Mouse (Mus musculus) fat pad, adult 2 months (tissue): ENCODE measurements around the gene Tmem223.
"Not testable (repeated sequence)": the region's sequence is repeated elsewhere in the genome, so short reads cannot be mapped to it uniquely, and the experiment has no call there.

Experiments used
- DNase-seq: peaks from one replicate; pipeline ENCODE4 v3.0.0-alpha.2; 2011; ENCODE audit warnings: low read depth, low spot score; ENCODE audit errors: extremely low read depth

Tmem223 gene

DNA sequence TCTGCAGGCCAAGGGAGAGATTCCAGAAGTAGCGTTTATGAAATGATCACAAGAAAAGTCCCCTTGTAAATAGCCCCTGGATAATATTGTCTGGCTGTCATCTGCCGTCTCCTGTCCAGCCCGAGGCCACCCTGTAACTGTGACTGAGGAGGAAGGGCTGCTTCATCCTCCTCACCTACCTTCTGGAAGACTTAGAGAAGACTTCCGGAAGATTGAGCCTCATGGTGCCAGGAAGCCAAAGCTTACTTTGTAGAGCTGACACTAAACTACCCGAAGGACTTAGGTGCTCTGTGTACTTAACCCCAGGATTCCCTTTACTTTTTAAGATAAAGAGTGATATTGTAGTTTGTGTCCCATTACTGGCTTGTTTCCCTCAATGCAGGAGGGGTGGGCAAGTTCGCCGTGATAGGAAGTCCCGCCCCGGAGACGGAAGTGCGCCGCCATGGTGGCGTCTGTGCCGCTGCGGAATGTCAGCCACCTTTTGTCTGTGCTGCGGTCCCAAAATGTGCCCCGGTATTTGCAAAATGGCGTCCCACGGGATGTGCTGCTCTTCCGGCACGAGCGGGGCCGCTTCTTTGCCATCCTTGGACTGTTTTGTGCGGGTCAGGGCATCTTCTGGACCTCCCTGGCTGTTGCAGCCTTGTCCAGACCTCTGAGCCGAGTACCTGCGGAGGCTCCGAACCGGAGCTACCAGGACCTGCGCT lies at the start of gene Tmem223:
Gene Tmem223 (plus strand): TSS at position 430 of the 704 bp plus-strand sequence.
- DNase-seq = no peak

DNA sequence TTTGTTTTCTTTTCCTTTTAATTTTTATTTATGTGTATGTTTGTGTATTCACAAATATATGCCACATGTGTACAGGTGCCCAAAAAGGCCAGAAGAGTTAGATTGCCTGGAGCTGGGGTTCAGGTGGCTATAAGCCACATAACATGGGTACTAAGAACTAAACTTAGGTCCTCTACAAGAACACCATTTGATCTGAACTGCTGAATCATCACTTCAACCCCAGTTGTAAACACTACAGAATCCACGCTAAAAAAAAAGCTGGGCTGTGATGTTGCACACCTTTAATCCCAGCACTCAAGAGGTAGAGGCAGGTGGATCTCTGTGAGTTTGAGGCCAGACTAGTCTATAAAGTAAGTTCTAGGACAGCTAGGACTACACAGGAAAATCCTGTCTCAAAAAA lies 49.4 kb upstream of the Tmem223 start:
- DNase-seq = no peak

DNA sequence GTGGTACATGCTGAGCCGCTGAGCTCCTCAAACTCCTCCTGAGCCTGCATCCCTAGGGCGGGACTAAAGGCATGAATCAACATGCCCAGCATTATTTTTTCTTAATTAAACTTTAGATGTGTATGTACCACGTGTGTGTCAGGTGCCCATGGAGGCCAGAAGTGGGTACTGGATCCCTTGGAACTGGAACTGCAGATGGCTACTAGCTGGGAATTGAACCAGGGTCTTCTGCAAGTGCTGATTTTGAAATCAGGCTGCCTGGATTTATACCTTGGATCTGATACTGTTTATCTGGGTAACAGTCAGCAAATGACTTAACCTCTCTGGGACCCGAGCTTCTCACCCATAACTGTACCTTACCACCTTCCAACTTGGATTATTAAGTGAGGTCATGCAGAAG lies 48.8 kb upstream of the Tmem223 start:
- no peak for DNase-seq

DNA sequence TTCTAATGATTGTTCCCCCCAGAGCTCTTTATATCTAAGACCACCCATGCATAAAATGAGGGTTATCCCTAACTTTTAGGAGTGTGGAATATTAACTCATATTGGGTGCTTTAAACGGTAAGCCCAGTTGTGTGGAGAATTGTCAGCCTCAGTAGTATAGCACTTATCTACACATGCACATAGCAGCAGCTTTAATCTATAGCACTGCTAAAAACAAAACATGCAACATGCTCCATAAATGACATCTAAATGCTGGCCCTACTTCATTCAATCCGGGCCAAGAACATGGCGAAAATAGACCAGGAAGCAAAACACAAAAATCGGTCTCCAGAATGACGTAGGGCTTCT lies 48.3 kb upstream of the Tmem223 start:
- DNase-seq = no peak

DNA sequence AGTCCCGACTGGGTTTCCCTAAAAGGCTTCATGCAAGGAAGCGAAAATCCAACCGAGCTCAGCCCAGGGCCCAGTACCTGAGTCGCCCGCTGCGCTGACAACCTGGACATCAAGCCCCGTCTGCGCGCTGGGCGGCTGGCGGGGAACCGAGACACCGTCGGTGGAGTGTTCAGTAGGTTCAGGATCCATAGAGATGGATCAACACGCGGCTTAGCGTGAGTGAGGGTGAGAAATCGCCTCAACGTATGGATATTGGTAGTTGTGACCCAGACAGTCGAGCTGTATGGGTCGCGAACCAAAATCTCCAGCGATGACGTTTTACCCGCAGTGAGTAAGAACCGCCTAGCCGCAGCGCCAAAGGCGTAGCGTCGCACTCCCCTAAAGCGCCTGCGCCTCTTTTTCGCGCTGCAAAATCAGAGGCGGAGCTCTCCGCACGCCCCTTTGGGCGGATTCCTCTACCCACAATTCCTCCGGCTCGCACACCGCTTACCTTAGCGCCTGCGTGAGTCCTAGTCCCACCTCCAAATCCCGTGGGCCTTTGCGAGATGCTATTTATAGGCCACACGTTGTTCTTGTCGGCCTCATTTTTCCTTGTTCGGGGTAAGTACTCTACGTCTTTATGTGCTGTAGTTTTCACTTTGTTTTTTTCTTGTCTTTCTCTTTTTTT lies 47.8 kb upstream of the Tmem223 start, which contains the start of gene Slc3a2:
Gene Slc3a2 (minus strand): TSS at position 463 of the 667 bp plus-strand sequence.
- peak; percentile 93 for DNase-seq

DNA sequence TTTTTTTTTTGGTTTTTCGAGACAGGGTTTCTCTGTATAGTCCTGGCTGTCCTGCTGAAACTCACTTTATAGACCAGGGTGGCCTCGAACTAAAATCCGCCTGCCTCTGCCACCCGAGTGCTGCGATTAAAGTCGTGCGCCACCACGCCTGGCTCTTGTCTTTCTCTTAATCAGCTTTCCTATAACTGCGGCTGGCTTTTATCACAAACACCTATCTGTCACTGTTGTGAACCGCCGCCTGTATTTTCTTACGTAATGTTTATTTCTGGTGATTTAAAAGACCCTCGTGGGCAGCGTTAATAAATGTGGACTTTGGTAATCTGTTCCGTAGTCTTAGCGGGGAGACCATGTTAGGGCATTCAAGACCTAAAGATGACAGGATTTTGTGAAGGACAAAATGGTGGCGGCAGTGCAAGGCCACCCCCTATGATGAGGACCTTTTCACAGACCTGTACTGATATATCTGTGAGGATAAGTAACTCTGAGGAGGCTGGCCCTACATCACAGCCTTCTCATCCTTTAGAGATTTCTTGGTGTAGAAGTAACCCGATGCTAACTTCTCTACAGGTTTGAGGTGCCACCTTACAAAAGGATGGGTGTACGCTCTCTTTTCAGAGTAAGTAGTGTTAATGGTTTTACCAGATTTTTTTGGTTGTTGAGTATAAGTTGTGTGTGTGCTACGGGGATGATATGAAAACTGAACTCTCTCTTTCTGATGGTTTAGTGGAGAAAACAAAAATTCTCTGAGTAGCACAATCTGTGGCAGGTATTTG lies 47.0 kb upstream of the Tmem223 start:
- no peak for DNase-seq

DNA sequence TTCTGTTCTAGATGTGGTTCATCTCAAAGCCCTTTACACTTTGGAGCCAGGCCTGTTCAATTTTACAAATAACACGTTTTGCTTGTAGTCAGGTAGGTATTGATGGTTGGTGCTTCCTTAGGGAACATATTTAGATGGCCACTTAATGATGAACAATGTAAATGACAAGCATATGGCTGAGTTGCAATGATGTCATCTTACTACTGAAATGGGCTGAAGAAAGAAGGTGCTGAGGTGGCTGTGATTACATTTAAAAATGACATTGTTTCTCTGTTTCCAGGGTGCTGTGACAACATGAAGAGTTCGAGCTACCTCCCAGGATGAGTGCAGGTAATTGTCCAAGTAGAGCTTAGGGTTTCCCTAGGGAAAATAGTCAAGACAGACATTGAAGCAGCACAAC lies 46.4 kb upstream of the Tmem223 start:
- DNase-seq = no peak

DNA sequence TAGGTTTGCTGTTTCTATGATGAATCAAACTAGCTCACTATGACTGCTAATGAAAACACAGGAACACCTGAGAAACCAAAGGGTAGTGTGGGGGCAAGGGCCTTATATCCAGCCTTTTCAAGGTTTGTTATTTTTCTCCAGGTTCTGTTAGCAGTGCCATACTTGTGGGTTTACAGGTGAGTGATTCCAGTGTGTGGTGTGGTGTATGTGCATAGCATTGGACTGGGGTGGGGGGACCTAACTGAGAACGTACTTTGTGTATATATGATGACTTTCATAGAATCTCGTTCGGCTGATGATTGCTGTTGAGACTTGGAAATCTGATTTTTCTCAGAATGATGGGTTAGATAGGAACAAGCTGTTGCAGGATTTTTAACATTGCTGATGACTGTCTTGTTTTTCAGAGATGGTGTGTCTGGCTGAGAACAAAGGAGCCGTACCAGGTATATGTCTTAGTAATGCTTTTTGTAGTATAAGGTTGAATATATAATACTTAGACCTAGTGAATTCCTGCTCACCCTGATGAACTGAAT lies 45.6 kb upstream of the Tmem223 start:
- no peak for DNase-seq

DNA sequence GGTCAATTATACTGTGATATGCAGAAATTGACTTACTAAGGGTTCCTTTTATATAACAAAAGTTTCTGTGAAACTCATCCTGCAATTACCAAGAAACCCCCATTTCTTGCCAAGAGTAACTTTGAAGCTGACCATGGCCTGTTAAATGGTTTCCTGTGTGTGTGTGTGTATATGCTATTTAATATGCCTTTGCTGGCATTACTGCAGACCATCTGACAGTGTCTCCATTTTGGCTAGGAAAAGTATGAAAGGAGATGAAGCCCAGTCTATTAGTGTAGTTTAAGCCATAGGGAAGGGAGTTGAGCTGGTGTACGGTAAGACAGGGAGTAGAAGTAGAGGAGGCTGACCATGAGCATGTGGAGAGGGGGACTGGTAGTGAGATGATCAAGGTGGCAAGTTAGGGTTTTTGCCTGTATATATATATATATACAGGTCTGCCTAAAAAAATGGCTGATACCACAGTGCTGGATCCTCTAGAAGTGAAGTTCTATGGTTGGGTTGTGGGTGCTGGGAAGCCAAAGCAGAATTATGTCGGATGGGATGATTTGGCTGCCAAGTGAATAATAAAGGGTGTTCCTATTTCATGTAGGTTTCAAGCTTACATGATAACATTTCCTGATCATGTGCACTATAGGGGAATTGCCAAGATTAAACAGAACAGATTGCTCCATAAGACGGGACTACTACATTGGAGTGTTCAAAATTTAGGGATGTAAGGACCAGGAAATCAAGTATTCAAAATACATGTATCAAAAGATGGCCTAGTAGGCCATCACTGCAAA lies 44.0 kb upstream of the Tmem223 start:
- DNase-seq = no peak

DNA sequence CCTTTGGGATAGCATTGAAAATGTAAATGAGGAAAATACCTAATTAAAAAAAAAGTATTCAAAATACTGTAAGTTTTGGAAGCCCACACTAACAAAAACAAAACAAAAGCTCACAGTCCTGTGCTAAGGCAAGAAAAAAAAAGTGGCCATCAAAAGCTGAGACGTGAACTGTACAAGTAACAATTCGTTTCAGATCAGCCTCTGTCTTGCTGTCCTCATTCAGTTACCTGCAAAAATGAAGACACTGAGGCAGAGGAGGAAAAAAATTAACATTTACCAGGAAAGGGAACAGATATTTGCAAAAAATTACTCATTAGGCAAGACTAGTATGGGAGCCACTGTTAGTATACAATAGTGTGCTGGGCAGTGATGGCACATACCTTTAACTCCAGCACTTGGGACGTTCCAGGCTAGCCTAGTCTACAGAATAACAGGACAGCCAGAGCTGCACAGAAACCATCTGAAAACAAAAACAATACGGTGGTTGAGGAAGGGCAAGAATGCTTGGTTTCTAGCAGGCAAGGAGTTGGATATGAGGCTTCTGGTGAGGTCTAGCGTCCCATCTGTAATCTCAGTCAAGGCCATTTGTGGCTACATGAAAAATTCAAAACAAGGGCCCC lies 43.2 kb upstream of the Tmem223 start:
- no peak for DNase-seq

DNA sequence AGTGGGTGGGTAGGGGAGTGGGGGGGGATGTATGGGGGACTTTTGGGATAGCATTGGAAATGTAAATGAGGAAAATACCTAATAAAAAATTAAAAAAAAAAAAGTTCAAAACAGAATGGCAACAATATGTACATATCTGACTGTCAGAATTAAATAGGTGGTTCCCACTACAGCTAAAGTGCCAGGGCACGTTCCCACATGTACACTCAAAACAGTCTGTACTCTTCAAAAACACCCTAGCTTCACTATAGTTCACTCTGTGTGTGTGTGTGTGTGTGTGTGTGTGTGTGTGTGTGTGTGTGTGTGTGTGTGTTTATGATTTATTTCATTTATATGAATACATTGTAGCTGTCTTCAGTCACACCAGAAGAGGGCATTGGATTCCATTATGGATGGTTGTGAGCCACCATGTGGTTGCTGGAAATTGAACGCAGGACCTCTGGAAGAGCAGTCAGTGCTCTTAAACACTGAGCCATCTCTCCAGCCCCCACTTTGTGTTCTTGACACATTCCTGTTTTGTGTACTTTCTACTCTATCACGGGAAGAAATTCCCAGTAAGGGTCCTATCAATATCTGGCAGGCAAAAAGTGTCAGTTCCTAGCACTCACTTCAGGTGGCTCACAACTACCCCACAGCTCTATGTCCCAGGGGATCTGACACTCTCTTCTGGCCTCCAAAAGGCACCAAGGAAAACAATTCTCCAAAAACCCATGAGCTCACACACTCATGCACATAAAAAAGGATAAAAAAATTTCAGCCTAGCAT lies 42.3 kb upstream of the Tmem223 start:
- DNase-seq = not testable (repeated sequence)

DNA sequence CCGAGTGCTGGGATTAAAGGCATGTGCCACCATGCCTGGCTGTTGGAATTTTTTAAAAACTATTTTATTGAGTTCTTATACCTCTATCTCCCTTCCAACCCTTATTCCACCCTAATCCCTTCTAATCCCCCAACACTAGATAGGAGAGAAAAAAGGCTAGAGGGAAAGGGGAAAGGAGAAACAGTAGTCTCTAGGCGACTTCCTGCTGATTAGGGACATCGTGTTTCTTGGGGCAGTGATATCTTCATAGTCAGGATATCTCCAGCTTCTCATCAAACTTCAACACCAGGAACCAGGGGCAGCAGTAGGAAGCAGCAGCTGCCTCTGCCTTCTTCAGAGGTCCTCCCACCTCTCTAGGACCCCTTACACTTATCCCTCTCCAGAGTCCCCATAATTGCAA lies 36.5 kb upstream of the Tmem223 start:
- DNase-seq = no peak

DNA sequence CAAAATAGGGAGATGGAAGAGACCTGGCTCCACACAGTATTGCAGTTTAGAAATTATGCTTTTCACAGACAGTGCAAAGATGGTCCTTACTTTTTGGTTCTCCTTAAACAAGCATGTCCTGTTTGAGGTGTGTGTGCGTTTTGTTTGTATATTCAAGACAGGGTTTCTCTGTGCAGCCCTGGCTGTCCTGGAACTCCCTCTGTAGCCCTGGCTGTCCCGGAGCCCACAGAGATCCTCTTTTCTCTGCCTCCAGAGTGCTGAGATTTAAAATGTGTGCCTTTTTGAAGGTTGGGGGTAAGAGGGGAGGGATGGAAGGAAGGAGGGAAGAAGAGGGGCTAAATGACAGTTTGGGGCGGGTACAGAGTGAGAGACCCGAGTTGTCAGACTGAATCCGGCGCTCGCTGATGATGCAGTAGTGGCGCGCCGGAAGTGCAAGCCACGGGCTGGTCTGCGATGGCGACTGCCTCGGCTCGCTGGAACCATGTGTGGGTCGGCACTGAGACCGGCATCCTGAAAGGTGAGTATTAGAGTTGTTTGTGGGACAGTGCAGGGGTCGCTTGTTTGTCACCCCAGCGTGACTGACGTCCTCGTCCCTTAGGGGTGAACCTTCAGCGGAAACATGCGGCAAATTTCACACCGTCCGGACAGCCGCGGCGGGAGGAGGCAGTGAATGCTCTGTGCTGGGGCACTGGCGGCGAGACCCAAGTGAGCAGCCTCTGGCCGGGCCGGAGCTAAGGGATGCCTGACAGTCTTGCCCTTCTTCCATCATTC lies 35.2 kb upstream of the Tmem223 start, which contains the start of gene Wdr74:
Gene Wdr74 (plus strand): TSS at position 439 of the 771 bp plus-strand sequence.
- DNase-seq = no peak

DNA sequence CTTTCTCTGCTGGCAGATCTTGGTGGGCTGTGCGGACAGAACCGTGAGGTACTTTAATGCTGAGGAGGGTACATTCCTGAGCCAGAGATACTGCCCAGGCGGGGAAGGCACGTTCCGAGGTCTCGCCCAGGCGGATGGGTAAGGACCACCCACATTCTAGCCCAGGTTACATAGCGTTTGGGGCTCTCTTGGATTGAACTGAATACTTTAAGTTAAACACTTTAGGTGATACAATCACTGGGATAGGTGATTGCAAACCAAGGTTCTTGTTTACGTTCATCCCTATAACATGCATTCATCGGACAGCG lies 34.7 kb upstream of the Tmem223 start:
- no peak for DNase-seq

DNA sequence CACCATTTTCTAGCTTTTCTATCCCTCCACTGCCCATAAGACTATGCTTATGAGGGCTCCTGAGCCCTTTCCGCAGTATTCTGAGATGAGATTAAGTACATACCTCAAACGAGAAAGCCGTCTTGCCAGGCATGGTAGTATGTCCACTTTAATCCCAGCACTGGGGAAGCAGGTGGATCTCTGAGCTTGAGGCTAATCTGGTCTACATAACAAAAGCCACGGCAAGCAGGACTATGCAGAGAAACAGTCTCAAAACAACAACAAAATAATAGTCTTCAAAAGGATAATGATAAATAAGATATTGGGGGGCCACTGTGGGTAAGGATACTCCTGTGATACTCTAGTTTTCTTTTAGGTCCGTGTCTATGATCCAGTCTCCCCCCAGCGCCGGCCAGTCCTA lies 31.9 kb upstream of the Tmem223 start:
- DNase-seq = no peak

DNA sequence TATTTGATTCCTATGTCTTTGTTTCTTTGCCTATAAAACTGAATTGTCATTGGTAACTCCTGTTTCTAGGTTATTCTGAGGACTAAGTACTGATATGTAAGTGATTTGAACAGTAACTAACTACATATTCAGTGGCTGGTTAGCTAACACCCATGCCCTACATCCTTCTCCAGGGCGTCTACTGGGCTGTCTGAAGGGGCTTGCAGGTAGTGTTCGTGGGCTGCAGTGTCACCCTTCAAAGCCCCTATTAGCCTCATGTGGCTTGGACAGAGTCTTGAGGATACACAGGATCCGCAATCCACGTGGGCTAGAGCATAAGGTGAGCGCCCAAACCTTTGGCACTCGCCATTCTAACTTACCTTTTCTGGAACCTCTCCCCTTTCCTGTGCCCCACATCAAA lies 31.1 kb upstream of the Tmem223 start:
- no peak for DNase-seq

DNA sequence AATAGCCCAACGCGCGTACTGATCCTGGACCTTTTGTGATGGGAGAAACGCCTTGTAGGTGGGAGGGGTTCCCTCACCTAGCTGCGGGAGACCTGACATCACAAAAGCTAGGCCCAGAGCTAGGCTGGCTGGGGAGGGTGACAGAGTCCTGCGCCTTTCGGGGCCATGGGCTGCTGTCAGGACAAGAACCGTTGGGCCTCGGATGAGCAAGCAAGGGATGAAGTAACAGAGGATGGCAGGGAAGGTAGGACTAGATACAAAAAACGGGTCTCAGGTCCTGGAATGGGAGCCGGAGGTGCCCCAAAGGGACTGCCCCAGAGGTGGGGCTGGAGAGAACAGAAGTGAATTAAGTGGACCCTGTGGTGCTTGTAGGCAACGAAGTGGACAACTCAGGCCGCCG lies 30.2 kb upstream of the Tmem223 start, which contains the start of gene 1700092M07Rik:
Gene 1700092M07Rik (plus strand): TSS at position 116 of the 400 bp plus-strand sequence.
- DNase-seq = no peak

DNA sequence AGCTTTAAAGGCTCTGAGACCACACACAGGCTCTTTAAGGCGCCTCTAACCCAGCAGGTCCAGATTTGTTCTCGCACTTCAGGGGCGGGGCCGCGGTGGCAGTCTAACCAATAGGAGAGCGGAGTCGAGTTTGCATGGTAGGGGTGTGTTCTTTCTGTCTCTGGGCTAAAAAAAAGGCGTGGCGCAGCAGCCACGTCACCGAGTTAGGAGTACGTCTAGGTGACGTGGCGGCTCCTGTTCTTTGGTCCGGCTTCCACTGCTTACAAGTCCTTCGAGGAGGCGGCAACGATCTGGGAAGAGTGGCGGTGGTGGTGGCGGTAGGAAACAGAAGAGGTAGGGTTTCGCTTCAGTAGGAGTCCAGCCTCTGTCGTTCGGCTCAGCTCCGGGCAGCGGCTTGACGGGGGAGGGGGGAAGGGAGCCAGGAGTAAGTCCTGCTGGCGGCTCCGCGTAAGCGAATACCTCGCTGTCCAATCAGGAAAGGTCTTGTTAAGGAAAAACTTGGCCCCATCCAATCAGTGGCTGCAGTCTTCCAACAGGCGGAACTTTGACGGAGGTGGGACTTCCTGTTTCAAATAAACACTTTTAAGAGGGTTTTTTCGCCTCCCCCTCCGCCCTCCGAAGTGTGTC lies 29.4 kb upstream of the Tmem223 start, which contains the start of gene Stx5a:
Gene Stx5a (plus strand): TSS at position 171 of the 627 bp plus-strand sequence.
- DNase-seq = peak; percentile 90
